Mouse (Mus musculus) ES-Bruce4 (cell line): Measurements from ENCODE around the gene Hs3st3a1. TPM values are rescaled to one million over a fixed set of nuclear protein-coding genes. Genes with fewer than 3 reads are reported as not detected.
A peak's percentile ranks its signal among the peaks of the same experiment; 100 is the strongest.

Source experiments
- H3K27ac ChIP-seq: 2 replicates; pipeline ENCODE4 v1.5.1; 2012; ENCODE audit warnings: low read length, inconsistent platforms; ENCODE audit not compliant: insufficient read depth
- H3K27me3 ChIP-seq: 2 replicates; pipeline ENCODE4 v1.6.1; 2012; ENCODE audit warnings: mild to moderate bottlenecking, low read length, inconsistent platforms; ENCODE audit not compliant: control insufficient read depth, poor library complexity, insufficient read depth, severe bottlenecking
- H3K36me3 ChIP-seq: 2 replicates; pipeline ENCODE4 v1.6.1; 2012; ENCODE audit warnings: inconsistent platforms, mild to moderate bottlenecking, low read length, moderate library complexity; ENCODE audit not compliant: control insufficient read depth, poor library complexity, insufficient read depth, severe bottlenecking
- H3K4me1 ChIP-seq: one replicate; pipeline ENCODE4 v1.8.1; 2011; ENCODE audit warnings: low read length; ENCODE audit not compliant: control insufficient read depth, insufficient read depth
- H3K4me3 ChIP-seq: 2 replicates; pipeline ENCODE4 v1.5.1; 2011; ENCODE audit warnings: low read depth, mild to moderate bottlenecking, low read length
- H3K9ac ChIP-seq: 2 replicates; pipeline ENCODE4 v1.6.1; 2012; ENCODE audit warnings: low read depth, mild to moderate bottlenecking, inconsistent platforms; ENCODE audit not compliant: poor library complexity, severe bottlenecking
- H3K9me3 ChIP-seq: replicated peaks from 2 replicates; pipeline ENCODE4 v1.6.1; 2012; ENCODE audit warnings: mild to moderate bottlenecking, low read length, inconsistent platforms; ENCODE audit not compliant: control insufficient read depth, poor library complexity, insufficient read depth, severe bottlenecking
- CTCF ChIP-seq: IDR thresholded peaks from one replicate; pipeline ENCODE4 v1.8.1; 2011; ENCODE audit warnings: low read depth, low read length
- EP300 ChIP-seq: IDR thresholded peaks from 2 replicates; pipeline ENCODE4 v1.6.1; 2011; ENCODE audit warnings: low read depth, low read length; ENCODE audit not compliant: insufficient read depth
- POLR2A ChIP-seq: IDR thresholded peaks from one replicate; pipeline ENCODE4 v1.8.1; 2011; ENCODE audit warnings: low read length; ENCODE audit not compliant: insufficient read depth
- polyA plus RNA-seq: library from polyadenylated mRNA; stranded (reverse); fragments of >200 nt; gene quantifications from 2 replicates; pipeline ENCODE4 v1.2.4, GENCODE M21; 2011; ENCODE audit warnings: low read depth; ENCODE audit not compliant: missing spikeins, insufficient read depth, insufficient read length

The Hs3st3a1 gene
- polyA plus RNA-seq, 1 experiment, result 0.28 TPM

- Histone ChIP-seq H3K4me1 (no peaks in the 10 kb centered on the region), H3K9ac (no peak overlapping the region), H3K27ac (no peak overlapping the region), H3K4me3 (no peak overlapping the region), H3K27me3 (no peaks in the 10 kb centered on the region; the same call in 1 of the 2 replicates), H3K36me3 (no peaks in the 10 kb centered on the region), H3K9me3 (no peaks in the 10 kb centered on the region)
- TF ChIP-seq POLR2A, result no peak
- TF ChIP-seq EP300, result no peak
- no peak for TF ChIP-seq CTCF
Observed at GRCm38 (mm10) chr11:64400534-64401093, 34.5 kb upstream of the Hs3st3a1 start.

- Histone ChIP-seq H3K4me1 (no peaks in the 10 kb centered on the region), H3K9ac (no peak overlapping the region), H3K27me3 (no peaks in the 10 kb centered on the region), H3K27ac (no peak overlapping the region), H3K36me3 (no peaks in the 10 kb centered on the region), H3K4me3 (no peak overlapping the region), H3K9me3 (no peaks in the 10 kb centered on the region)
- TF ChIP-seq POLR2A (no peak), EP300 (no peak), CTCF (no peak)
Observed at GRCm38 (mm10) chr11:64418969-64419368, 16.2 kb upstream of the Hs3st3a1 start.

- no peak overlapping the region for H3K27ac ChIP-seq
- peaks cover 17% of the 10 kb centered on the region for H3K27me3 ChIP-seq
Observed at GRCm38 (mm10) chr11:64435546-64436411, 647 bp downstream of the Hs3st3a1 start.

GRCm38 (mm10) chr11:64436412-64436727, 1.2 kb downstream of the Hs3st3a1 start, which contains the start of gene F930015N05Rik:
Gene F930015N05Rik, minus strand, starts transcription at chr11:64436653.
- H3K9ac ChIP-seq, result peak within 1 kb of the TSS; percentile 23
- H3K4me3 ChIP-seq, result peak within 1 kb of the TSS; percentile 54
- TF ChIP-seq POLR2A (no peak), CTCF (no peak), EP300 (no peak)
- H3K4me1 ChIP-seq, result no peaks in the 10 kb centered on the region
- H3K27me3 ChIP-seq, result peaks cover 17% of the 10 kb centered on the region
- no peaks in the 10 kb centered on the region for H3K9me3 ChIP-seq
- no peak within 1 kb of the TSS for H3K27ac ChIP-seq
- no peaks in the 10 kb centered on the region for H3K36me3 ChIP-seq

More at GRCm38 (mm10) chr11:64435546-64436411, 647 bp downstream of the Hs3st3a1 start:
- Histone ChIP-seq H3K9me3 (no peaks in the 10 kb centered on the region), H3K4me3 (peak overlapping the region; percentile 54), H3K4me1 (no peaks in the 10 kb centered on the region), H3K36me3 (no peaks in the 10 kb centered on the region), H3K9ac (peak overlapping the region; percentile 23)
- no peak for TF ChIP-seq POLR2A
- no peak for TF ChIP-seq EP300
- no peak for TF ChIP-seq CTCF

GRCm38 (mm10) chr11:64436791-64437298, 1.7 kb downstream of the Hs3st3a1 start:
- Histone ChIP-seq H3K27ac (no peak overlapping the region), H3K9me3 (no peaks in the 10 kb centered on the region), H3K27me3 (peaks cover 17% of the 10 kb centered on the region), H3K4me1 (no peaks in the 10 kb centered on the region), H3K36me3 (no peaks in the 10 kb centered on the region), H3K9ac (peak overlapping the region; percentile 23; the same call in 1 of the 2 replicates), H3K4me3 (peak overlapping the region; percentile 54; the same call in 1 of the 2 replicates)
- TF ChIP-seq POLR2A (no peak), EP300 (no peak), CTCF (no peak)
